Mouse (Mus musculus): Measurements from ENCODE around the gene Mphosph9.
"Not testable (repeated sequence)": the region's sequence is repeated elsewhere in the genome, so short reads cannot be mapped to it uniquely, and the experiment has no call there.

Gene Mphosph9

GRCm38 (mm10) chr5:124233874-124234661 is 93.7 kb downstream of the Mphosph9 start:
- DNase-seq (ENCODE audit: low read depth), result no peak

GRCm38 (mm10) chr5:124233144-124233465 is 94.7 kb downstream of the Mphosph9 start:
- DNase-seq (ENCODE audit: low read depth), result no peak

DNA sequence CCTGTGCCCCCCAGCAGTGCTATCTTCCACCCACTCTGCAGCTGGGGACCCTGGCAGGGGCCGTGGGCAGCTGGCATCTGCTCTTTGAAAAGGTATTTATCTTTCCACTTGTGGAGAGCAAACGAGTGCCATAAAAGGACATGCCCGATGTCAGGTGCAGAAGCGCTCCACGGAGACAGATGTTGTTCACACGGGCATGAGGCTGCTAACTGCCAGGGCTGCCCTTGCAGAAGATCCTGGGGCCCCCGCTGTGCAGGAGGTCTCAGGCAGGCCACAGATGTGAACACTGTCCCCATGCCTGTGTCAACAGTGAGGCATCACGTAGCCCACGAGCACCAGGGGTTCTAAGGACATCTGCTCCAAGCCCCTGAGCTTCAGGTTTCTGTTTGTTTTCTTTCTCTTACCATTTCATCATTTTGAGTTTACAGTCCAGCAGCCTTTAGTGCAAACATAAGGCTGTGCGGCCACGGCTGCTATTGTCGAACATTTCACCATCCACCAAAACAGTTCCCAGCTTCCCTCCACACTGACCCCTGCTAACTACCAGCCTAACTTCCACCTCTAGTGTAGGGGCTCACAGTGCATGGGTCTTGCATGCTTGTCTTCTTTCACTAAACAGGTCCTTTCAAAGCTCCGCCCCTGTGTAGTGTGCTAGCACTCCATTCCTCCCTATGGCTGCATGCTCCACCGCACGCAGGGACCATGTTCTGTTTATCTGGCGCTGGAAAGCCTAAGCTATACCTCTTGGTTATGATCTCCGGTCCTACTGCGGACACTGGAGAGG is 95.2 kb downstream of the Mphosph9 start:
- no peak for DNase-seq (ENCODE audit: low read depth)

GRCm38 (mm10) chr5:124230461-124230860 is 97.3 kb downstream of the Mphosph9 start:
- DNase-seq (ENCODE audit: low read depth), result no peak

- DNase-seq (ENCODE audit: low read depth), result no peak
These were observed 100.6 kb downstream of the Mphosph9 start for GRCm38 (mm10) chr5:124227193-124227592.

DNA sequence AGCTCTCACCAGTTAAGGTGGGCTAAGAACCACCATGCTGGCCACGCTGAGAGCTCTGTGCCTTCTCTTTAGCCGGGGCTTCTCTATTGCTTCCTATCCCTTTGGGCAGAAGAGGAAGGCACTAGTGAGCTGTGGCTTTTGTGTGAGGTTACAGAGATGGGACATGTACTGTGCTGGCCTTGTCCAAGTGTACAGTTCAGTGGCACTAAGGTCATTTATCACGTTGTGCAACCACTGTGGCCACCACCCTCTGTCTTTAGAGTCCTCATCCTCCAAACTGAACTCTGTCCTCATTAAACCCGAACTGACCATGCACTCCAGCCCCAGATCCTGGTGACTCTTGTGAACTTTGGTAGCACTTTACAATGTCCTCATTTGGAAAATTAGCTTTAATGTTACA is 101.3 kb downstream of the Mphosph9 start:
- DNase-seq (ENCODE audit: low read depth), result no peak

DNA sequence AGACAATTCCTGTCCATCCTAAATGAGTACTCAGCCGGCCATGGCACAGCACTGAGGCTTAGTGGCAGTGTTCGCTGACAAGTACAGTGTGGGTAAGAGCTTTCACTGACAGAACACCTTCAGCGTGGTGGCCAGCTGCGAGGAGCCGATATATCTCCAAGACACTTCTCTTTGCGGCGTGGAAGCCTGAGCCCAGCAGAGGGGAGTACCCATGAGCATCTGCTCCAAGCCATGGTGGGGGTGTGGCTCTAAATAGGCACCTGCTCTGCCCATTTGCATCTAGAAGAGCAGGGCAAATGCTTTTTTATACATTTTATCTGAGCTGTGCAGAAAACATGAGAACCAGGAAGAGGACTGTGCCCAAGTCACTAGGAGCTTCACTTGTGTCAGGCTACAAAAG is 101.9 kb downstream of the Mphosph9 start:
- DNase-seq (ENCODE audit: low read depth), result no peak

DNA sequence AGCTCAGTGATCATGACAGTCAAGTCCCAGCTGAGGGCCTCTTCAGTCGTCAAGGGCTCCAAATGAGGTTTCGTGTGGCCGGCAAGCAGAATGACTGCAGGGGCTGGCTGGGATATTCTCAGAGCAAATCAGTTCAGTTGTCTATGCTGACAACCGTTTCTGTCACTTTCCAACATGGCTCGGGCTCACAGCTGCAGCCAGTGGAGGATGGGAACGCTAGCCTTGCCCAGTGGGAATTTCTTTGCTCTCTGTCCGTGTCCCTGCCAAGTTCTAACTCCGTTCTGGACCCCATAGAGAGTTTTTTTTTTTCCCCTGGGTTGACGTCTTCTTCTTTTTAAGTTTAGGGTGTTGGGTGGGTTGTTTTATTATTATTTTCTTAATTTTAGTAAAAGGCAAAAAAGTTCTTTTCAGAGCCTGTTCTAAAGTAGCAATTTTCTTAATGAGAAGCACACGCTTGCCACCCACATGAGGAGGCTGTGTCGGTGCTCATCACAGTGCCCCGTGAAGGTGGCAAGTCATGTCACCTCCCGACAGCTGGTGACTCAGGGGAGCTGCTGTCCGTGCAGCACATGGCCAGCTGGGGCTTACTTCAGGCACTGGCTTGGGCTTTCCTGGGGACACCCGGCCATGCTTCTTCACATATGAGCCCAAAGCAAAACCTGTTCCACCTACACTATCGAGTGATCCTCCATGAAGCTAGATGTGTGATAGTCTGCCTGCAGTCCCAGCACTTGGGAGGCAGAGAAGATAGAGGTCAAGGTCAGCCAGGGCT is 103.3 kb downstream of the Mphosph9 start:
- DNase-seq (ENCODE audit: low read depth), result no peak

GRCm38 (mm10) chr5:124223574-124223973 is 104.2 kb downstream of the Mphosph9 start:
- DNase-seq (ENCODE audit: low read depth), result no peak

- no peak for DNase-seq (ENCODE audit: low read depth)
These were observed 105.1 kb downstream of the Mphosph9 start for GRCm38 (mm10) chr5:124222696-124223095.

GRCm38 (mm10) chr5:124221736-124222040 is 106.1 kb downstream of the Mphosph9 start:
- DNase-seq (ENCODE audit: low read depth), result no peak

GRCm38 (mm10) chr5:124221037-124221735 is 106.6 kb downstream of the Mphosph9 start:
- DNase-seq (ENCODE audit: low read depth), result no peak

GRCm38 (mm10) chr5:124220551-124220950 is 107.2 kb downstream of the Mphosph9 start:
- no peak for DNase-seq (ENCODE audit: low read depth)

DNA sequence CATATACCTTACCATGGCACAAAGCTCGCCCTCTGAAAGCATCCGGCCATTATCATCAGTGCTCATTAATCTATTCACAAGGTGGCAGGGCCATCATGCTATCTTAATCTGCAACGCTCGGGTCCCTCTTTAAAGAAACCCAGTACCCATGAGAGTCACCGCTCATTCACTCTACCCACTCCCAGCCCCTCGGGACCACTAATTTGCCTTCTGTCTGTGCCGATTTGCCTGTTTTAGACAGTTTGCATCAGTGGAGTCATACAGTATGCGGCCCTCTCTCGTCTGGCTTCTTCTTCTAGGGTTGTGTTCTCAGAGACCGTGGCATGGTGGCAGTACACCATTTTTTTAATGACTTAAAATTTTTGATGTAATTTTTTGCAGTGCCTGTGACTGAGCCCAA is 108.3 kb downstream of the Mphosph9 start:
- no peak for DNase-seq (ENCODE audit: low read depth)

- DNase-seq (ENCODE audit: low read depth), result no peak
These were observed 108.8 kb downstream of the Mphosph9 start for GRCm38 (mm10) chr5:124218986-124219385.

GRCm38 (mm10) chr5:124217566-124218249 is 110.1 kb downstream of the Mphosph9 start:
- no peak for DNase-seq (ENCODE audit: low read depth)

- not testable (repeated sequence) for DNase-seq (ENCODE audit: low read depth)
These were observed 110.7 kb downstream of the Mphosph9 start for GRCm38 (mm10) chr5:124217092-124217491.

DNA sequence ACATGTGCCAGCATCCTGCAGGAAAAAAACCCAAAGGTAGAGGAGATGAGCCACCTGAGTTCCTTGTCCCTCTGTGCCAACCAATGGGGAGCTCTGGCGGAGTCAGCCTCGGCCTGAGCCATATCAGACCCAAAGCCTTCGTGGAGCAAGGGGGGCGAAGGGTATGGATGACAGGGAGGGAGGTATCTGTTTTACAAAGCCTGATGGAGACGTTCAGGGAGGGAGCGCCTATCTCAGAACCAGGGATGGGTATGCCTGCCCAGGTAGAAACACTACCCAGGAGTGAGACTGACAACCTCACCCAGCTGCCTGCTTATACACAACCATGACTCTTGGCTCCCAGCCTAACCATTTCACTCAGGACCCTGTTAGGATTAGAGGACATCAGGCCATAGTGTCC is 111.4 kb downstream of the Mphosph9 start:
- DNase-seq (ENCODE audit: low read depth), result no peak

- no peak for DNase-seq (ENCODE audit: low read depth)
These were observed 112.1 kb downstream of the Mphosph9 start for GRCm38 (mm10) chr5:124215647-124216046.

GRCm38 (mm10) chr5:124214516-124215145 is 113.1 kb downstream of the Mphosph9 start:
- DNase-seq (ENCODE audit: low read depth), result no peak
